Mouse (Mus musculus) central nervous system, embryonic 14 days (tissue): ENCODE results near the gene Irak2. TPM values are rescaled to one million over a fixed set of nuclear protein-coding genes. Genes with fewer than 3 reads are reported as not detected.

Experiments used
- polyA plus RNA-seq: library from polyadenylated mRNA; depleted of rRNA; stranded (reverse); fragments of >200 nt; gene quantifications from 2 replicates; pipeline ENCODE4 v1.2.3, GENCODE M21; 2012; rRNA removed

Irak2 gene
- polyA plus RNA-seq, result 3.2 and 5.4 TPM in 2 replicates

GRCm38 (mm10) chr6:113638302-113639040 lies at the start of gene Irak2:
Irak2 (plus strand) TSS chr6:113638467.

GRCm38 (mm10) chr6:113600543-113601139 lies 37.6 kb upstream of the Irak2 start, which contains the start of gene Fancd2os:
Fancd2os (minus strand) TSS chr6:113600715.

GRCm38 (mm10) chr6:113604432-113605223 lies 33.6 kb upstream of the Irak2 start, which contains the start of gene Brk1:
Brk1 (plus strand) TSS chr6:113604772.

GRCm38 (mm10) chr6:113623941-113624751 lies 14.1 kb upstream of the Irak2 start, which contains the start of gene Vhl:
Vhl (plus strand) TSS chr6:113623959.

GRCm38 (mm10) chr6:113696582-113697221 lies 58.4 kb downstream of the Irak2 start, which contains the start of gene Tatdn2:
Tatdn2 (plus strand) TSS chr6:113697050.

GRCm38 (mm10) chr6:113719878-113720277 lies 81.6 kb downstream of the Irak2 start, which contains the start of gene Ghrl:
Ghrl (minus strand) TSS chr6:113719880.

GRCm38 (mm10) chr6:113740236-113741217 lies 102.3 kb downstream of the Irak2 start, which contains the start of gene Sec13:
Sec13 (minus strand) TSS chr6:113740743.

Other genes starting within 250 kb of the Irak2 start
- 25.0 and 29.2 TPM in 2 replicates for gene Ttll3, start 249.2 kb upstream of the Irak2 start, polyA plus RNA-seq
- 33.6 and 35.6 TPM in 2 replicates for gene Rpusd3, start 219.1 kb upstream of the Irak2 start, polyA plus RNA-seq
- gene Cidec, start 202.7 kb upstream of the Irak2 start, polyA plus RNA-seq, result 0.04 and 0.06 TPM in 2 replicates
- gene Jagn1, start 195.9 kb upstream of the Irak2 start, polyA plus RNA-seq, result 59.4 and 62.8 TPM in 2 replicates
- gene Il17re, start 180.0 kb upstream of the Irak2 start, polyA plus RNA-seq, result 0.07 and 1.1 TPM in 2 replicates
- gene Il17rc, start 167.0 kb upstream of the Irak2 start, polyA plus RNA-seq, result 3.1 and 5.9 TPM in 2 replicates
- 38.9 and 41.5 TPM in 2 replicates for gene Creld1, start 155.2 kb upstream of the Irak2 start, polyA plus RNA-seq
- 5.6 and 6.7 TPM in 2 replicates for gene Prrt3, start 136.5 kb upstream of the Irak2 start, polyA plus RNA-seq
- gene Emc3, start 106.8 kb upstream of the Irak2 start, polyA plus RNA-seq, result 56.0 and 56.9 TPM in 2 replicates
- gene Fancd2, start 106.8 kb upstream of the Irak2 start, polyA plus RNA-seq, result 7.6 and 10.1 TPM in 2 replicates
- 0.05 TPM in 1 of 2 replicates, not detected in the other for gene Fancd2os, start 37.8 kb upstream of the Irak2 start, polyA plus RNA-seq
- gene Brk1, start 33.7 kb upstream of the Irak2 start, polyA plus RNA-seq, result 234 and 239 TPM in 2 replicates
- 64.1 and 72.3 TPM in 2 replicates for gene Vhl, start 14.5 kb upstream of the Irak2 start, polyA plus RNA-seq
- 28.4 and 28.5 TPM in 2 replicates for gene Tatdn2, start 58.6 kb downstream of the Irak2 start, polyA plus RNA-seq
- 0.29 and 0.66 TPM in 2 replicates for gene Ghrl, start 81.4 kb downstream of the Irak2 start, polyA plus RNA-seq
- 213 TPM in 2 replicates for gene Sec13, start 102.3 kb downstream of the Irak2 start, polyA plus RNA-seq